Mouse (Mus musculus) neural tube, embryonic 11.5 days (tissue): ENCODE results near the gene Dglucy. TPM values are rescaled to one million over a fixed set of nuclear protein-coding genes. Genes with fewer than 3 reads are reported as not detected.

Source experiments
- ATAC-seq: fragments of 200-750 bp; cut with Nextera tagmentation; 2 replicates; pipeline ENCODE4 v1.8.0; 2017; ENCODE audit warnings: moderate number of reproducible peaks, mild to moderate bottlenecking, moderate TSS enrichment, moderate library complexity; ENCODE audit not compliant: insufficient read depth, low FRiP score, low TSS enrichment
- DNase-seq: peaks from one replicate; pipeline ENCODE4 v3.0.0-alpha.2; 2015; ENCODE audit warnings: low spot score
- H3K27ac ChIP-seq: fragments of 300-500 bp; sonication (generic); 2 replicates; pipeline ENCODE4 v1.5.1; 2014; ENCODE audit warnings: low read depth, mild to moderate bottlenecking, low read length
- H3K27me3 ChIP-seq: fragments of 300-500 bp; sonication (generic); 2 replicates; pipeline ENCODE4 v1.6.1; 2014; ENCODE audit warnings: mild to moderate bottlenecking, low read length, mixed read lengths; ENCODE audit not compliant: control insufficient read depth, insufficient read depth
- H3K36me3 ChIP-seq: fragments of 300-500 bp; sonication (generic); 2 replicates; pipeline ENCODE4 v1.6.1; 2014; ENCODE audit warnings: mild to moderate bottlenecking, low read length, moderate library complexity, mixed read lengths; ENCODE audit not compliant: control insufficient read depth, insufficient read depth
- H3K4me1 ChIP-seq: fragments of 300-500 bp; sonication (generic); 2 replicates; pipeline ENCODE4 v1.6.1; 2014; ENCODE audit warnings: low read length, mixed read lengths; ENCODE audit not compliant: control insufficient read depth, insufficient read depth
- H3K4me2 ChIP-seq: fragments of 300-500 bp; sonication (generic); 2 replicates; pipeline ENCODE4 v1.6.1; 2014; ENCODE audit warnings: low read depth, mild to moderate bottlenecking, moderate library complexity
- H3K4me3 ChIP-seq: fragments of 300-500 bp; sonication (generic); 2 replicates; pipeline ENCODE4 v1.5.1; 2014; ENCODE audit warnings: low read depth, low read length
- H3K9ac ChIP-seq: fragments of 300-500 bp; sonication (generic); 2 replicates; pipeline ENCODE4 v1.6.1; 2014; ENCODE audit warnings: mild to moderate bottlenecking, low read length
- H3K9me3 ChIP-seq: fragments of 300-500 bp; sonication (generic); 2 replicates; pipeline ENCODE4 v1.6.1; 2016; ENCODE audit warnings: low read length; ENCODE audit not compliant: control insufficient read depth
- WGBS: fragments of 180-500 bp; shearing (Covaris S2); extraction: QIAGEN DNeasy Blood & Tissue Kit; methylation state at CpG from one replicate; pipeline ENCODE4 v1.1.7; 2014; 5-methylcytosine and 5-hydroxymethylcytosine counted together
- polyA plus RNA-seq: library from polyadenylated mRNA; unstranded; fragments of >200 nt; fragmentation: Nextera tagmentation; extraction: Ambion mirVana; gene quantifications from 2 replicates; pipeline ENCODE4 v1.2.1, GENCODE M21; 2014

Dglucy gene
- polyA plus RNA-seq, 1 experiment from 2014 or later, result 0.73 TPM

- Histone ChIP-seq H3K36me3 (no peaks in the 10 kb centered on the region), H3K9me3 (no peaks in the 10 kb centered on the region), H3K9ac (no peak overlapping the region), H3K4me2 (no peak overlapping the region), H3K27ac (no peak overlapping the region), H3K27me3 (no peaks in the 10 kb centered on the region), H3K4me1 (no peaks in the 10 kb centered on the region), H3K4me3 (no peak overlapping the region)
- ATAC-seq (no peak), DNase-seq (no peak)
- WGBS, result 77% methylated on average over 8 of the region's 8 CpGs
Measured at GRCm38 (mm10) chr12:100775911-100776581, 2.8 kb upstream of the Dglucy start.

DNA sequence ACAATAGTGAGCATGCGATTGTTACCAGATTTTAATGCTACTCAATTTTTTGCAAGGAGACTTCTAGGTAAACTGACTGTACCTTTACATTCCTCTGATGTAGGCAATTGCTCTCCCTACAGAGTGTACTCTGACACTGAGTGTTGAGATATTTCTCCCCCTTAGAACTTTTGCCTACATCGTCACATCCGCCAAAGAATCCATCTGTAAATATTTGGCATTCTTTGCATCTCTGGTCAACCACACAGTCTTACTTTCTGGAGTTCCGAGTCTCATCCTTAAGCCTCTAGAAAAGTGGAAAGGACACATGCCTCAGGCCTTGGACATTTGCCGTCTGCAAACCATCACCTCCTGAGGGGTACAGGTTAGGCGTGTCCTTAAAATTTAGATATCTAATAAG lies 1.9 kb upstream of the Dglucy start:
- no peaks in the 10 kb centered on the region for H3K9me3 ChIP-seq
- H3K9ac ChIP-seq, result no peak overlapping the region
- 92% methylated on average over 6 of the region's 6 CpGs for WGBS
- H3K4me3 ChIP-seq, result no peak overlapping the region
- no peak overlapping the region for H3K27ac ChIP-seq
- H3K4me2 ChIP-seq, result no peak overlapping the region
- H3K27me3 ChIP-seq, result no peaks in the 10 kb centered on the region
- no peaks in the 10 kb centered on the region for H3K4me1 ChIP-seq
- DNase-seq, result no peak
- H3K36me3 ChIP-seq, result no peaks in the 10 kb centered on the region
- ATAC-seq, result no peak

DNA sequence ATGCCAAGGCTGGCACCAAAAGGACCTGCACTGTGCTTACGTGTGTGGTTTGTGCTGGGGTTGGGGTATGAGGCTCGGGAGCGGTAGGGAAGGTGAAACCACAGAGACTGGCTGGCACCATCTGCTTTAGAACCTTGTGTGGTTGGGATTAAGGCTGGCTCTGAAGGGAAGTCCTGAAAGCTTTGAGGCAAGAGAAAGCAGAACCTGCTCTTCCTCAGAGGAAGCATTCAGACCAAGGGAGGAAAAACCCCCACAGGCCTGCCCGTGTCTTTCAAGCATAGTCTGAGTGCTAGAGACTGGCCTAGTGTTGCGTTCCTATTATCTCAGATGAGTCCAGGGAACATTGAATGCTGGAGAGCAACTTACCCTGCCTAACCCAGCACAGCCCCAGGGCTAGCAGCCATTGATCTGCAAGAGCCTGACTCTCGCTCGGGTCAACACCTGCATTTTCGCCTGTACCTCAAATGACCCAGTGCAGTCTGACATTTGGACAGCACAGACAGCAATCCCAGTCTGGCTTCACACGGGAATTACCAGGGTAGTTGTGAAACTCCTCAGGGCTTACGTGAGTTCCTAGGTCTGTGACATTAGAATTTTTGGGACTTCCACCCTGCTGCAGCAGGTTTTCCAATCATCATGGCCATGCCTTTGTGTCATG lies 452 bp upstream of the Dglucy start:
- H3K27me3 ChIP-seq, result no peaks in the 10 kb centered on the region
- H3K36me3 ChIP-seq, result no peaks in the 10 kb centered on the region
- H3K9me3 ChIP-seq, result no peaks in the 10 kb centered on the region
- DNase-seq (no peak), ATAC-seq (no peak)
- 80% methylated on average over 10 of the region's 10 CpGs for WGBS
- no peak overlapping the region for H3K4me2 ChIP-seq
- H3K4me3 ChIP-seq, result no peak overlapping the region
- H3K27ac ChIP-seq, result no peak overlapping the region
- no peak overlapping the region for H3K9ac ChIP-seq
- H3K4me1 ChIP-seq, result no peaks in the 10 kb centered on the region

DNA sequence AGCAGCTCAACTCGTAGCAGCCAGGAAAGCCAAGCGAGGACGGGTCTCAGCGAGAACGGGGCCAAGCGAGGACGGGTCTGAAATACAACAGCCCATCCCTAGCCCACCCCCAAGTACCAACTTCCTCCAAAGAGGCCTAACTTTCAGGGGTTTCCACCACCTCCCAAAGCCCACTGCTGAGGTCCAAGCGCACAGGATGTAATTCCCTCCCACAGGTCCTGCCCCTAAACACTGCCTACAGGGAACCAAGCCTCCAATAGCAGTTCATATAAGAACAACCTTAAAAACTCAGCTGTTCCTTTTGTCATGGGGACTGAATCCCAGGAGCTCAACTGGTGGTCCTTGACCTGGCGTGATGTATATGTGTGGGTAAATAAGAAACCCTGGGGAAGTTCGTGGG lies 1.6 kb downstream of the Dglucy start:
- Histone ChIP-seq H3K36me3 (no peaks in the 10 kb centered on the region), H3K4me2 (no peak overlapping the region), H3K9me3 (no peaks in the 10 kb centered on the region), H3K27ac (no peak overlapping the region), H3K4me1 (no peaks in the 10 kb centered on the region), H3K9ac (no peak overlapping the region), H3K27me3 (no peaks in the 10 kb centered on the region), H3K4me3 (no peak overlapping the region)
- 96% methylated on average over 10 of the region's 10 CpGs for WGBS
- ATAC-seq (no peak), DNase-seq (no peak)

- no peaks in the 10 kb centered on the region for H3K4me1 ChIP-seq
- H3K4me3 ChIP-seq, result no peak overlapping the region
- no peak overlapping the region for H3K9ac ChIP-seq
- 93% methylated on average over 13 of the region's 13 CpGs for WGBS
- H3K4me2 ChIP-seq, result no peak overlapping the region
- no peaks in the 10 kb centered on the region for H3K9me3 ChIP-seq
- no peaks in the 10 kb centered on the region for H3K36me3 ChIP-seq
- no peaks in the 10 kb centered on the region for H3K27me3 ChIP-seq
- ATAC-seq (no peak), DNase-seq (no peak)
- H3K27ac ChIP-seq, result no peak overlapping the region
Measured at GRCm38 (mm10) chr12:100781428-100782120, 2.7 kb downstream of the Dglucy start.

DNA sequence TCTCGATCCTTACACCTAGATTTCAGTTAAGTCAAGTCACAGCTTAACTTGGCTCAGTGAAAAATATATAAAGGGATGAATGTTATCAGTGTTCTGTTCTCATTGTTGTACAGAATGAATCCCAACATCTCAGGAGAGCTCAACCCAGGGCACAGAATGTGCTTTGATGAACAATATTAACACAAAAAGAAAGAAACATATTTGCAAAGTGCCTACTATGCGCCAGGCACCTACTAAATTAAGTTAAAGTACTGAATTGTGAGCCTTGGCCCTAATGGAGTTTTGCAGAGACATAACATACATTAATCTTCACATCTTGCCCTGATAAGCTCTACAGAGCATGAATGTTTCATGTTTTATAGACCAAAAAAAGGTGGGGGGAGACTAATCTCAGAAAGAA lies 5.3 kb downstream of the Dglucy start:
- no peaks in the 10 kb centered on the region for H3K4me1 ChIP-seq
- WGBS, result 82% methylated on average over 2 of the region's 2 CpGs
- ATAC-seq (no peak), DNase-seq (no peak)
- no peak overlapping the region for H3K4me3 ChIP-seq
- no peak overlapping the region for H3K4me2 ChIP-seq
- no peaks in the 10 kb centered on the region for H3K36me3 ChIP-seq
- H3K9me3 ChIP-seq, result no peaks in the 10 kb centered on the region
- no peak overlapping the region for H3K9ac ChIP-seq
- no peak overlapping the region for H3K27ac ChIP-seq
- H3K27me3 ChIP-seq, result no peaks in the 10 kb centered on the region

GRCm38 (mm10) chr12:100785344-100785743 lies 6.5 kb downstream of the Dglucy start:
- H3K27ac ChIP-seq, result no peak overlapping the region
- no peaks in the 10 kb centered on the region for H3K27me3 ChIP-seq
- H3K4me3 ChIP-seq, result no peak overlapping the region
- no peaks in the 10 kb centered on the region for H3K9me3 ChIP-seq
- H3K36me3 ChIP-seq, result no peaks in the 10 kb centered on the region
- no peak for DNase-seq
- ATAC-seq, result no peak
- H3K4me2 ChIP-seq, result no peak overlapping the region
- no peaks in the 10 kb centered on the region for H3K4me1 ChIP-seq
- H3K9ac ChIP-seq, result no peak overlapping the region
- 61% methylated on average over 7 of the region's 7 CpGs for WGBS

- Histone ChIP-seq H3K36me3 (no peaks in the 10 kb centered on the region), H3K4me2 (no peak overlapping the region), H3K27me3 (no peaks in the 10 kb centered on the region), H3K9ac (no peak overlapping the region), H3K9me3 (no peaks in the 10 kb centered on the region), H3K4me1 (no peaks in the 10 kb centered on the region), H3K27ac (no peak overlapping the region), H3K4me3 (no peak overlapping the region)
- DNase-seq (no peak), ATAC-seq (no peak)
- 64% methylated on average over 3 of the region's 3 CpGs for WGBS
Measured at GRCm38 (mm10) chr12:100789981-100790550, 11.2 kb downstream of the Dglucy start.
